Mouse (Mus musculus) heart, adult 2 months (tissue): ENCODE measurements around the gene Lpar2.

Experiments used
- CTCF ChIP-seq: fragments of 200-600 bp; IDR thresholded peaks from 2 replicates; pipeline ENCODE4 v1.8.1; 2022; ENCODE audit warnings: antibody characterized with exemption, mild to moderate bottlenecking, moderate library complexity
- POLR2A ChIP-seq: fragments of 200-500 bp; IDR thresholded peaks from 2 replicates; pipeline ENCODE4 v1.6.1; 2011; ENCODE audit warnings: mild to moderate bottlenecking, low read depth, low read length, control low read depth; ENCODE audit not compliant: insufficient read depth

DNA sequence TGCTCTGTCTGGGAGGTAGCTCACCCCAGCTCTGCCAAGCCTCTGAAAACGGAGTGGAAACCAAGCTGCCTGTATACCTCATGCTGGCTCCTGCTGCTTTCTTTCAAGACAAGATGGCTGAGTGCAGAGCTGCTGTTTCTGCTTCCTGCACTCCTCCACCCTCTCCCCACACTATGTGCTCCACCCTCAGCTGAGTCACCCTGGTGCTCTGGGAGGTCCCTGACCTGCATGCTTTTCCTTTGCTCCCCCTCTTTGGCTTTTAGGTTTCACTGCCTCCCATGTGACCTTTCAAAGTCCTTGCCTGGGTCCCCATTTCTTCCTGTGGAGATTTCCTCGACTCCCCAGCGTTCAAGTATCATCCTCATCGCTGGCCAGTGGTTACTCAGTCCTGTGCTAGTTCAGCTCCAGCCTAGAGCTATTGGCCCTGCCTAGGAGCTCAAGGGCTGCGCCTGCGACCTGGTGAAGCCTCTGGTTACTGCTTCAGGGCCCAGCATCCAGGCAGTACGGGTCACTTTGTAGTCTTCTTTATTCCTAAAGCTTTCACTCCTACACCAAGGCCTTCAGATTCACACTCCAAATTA, 28.8 kb downstream of the Lpar2 start:
- TF ChIP-seq CTCF (no peak), POLR2A (no peak)
